Mouse (Mus musculus): ENCODE data around the gene Ptger2.

Ptger2 gene

DNA sequence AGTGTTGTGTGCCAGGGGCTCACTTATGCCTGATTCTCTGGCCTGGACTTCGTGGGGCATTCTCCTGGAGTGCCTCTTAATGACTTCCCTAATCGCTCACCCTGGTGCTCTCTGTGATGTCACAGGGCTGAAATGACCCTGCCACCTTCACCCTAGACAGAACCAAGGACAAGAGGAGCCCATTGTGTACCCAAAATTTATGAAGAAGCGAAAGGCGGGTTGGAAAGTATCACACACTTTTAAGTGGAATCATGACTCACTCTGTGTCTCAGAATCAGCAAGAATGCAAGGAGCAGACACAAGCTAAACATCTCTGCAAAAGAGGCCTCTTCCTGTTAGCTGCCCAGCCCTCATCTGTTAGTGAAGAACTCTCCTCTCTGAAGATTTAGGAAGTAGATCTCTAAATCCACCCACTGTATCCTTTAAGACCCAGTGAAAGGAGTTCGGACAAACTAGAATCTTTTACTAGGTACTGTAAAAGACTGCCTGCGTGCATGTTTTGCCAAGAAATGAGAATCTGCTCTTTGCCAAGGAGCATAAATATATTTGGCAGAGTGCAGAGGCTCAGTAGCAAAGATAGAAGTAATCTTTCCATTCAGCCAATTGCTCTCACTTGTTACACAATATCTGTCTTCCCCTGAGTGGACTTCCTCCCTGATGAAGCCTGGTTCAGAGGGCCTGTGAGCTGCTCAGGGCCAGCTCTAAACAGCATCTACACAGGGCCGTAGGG lies 61.9 kb downstream of the Ptger2 start:
- DNase-seq (ENCODE audit: low spot score) = peak; percentile 26

DNA sequence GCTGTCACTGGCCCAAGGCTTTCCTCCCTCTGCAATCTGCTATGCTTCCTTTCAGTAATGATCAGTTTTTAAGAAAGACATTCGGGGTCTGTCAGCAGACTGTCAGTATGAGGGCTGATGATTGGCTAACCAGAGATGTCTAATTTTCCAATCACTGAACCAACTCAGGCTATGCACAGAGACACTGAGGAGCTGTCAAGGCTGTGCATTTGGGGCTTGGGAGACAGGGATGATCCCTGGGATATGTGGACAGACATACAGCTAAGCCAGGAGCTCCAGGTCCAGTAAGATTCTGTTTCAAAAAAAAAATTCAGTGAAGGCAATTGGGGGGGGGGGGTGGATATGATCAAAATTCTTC lies 62.4 kb downstream of the Ptger2 start:
- no peak for DNase-seq (ENCODE audit: low spot score)

- DNase-seq (ENCODE audit: low spot score) = no peak
These were observed 63.1 kb downstream of the Ptger2 start for GRCm38 (mm10) chr14:45051116-45051515.
